Mouse (Mus musculus) midbrain, embryonic 10.5 days (tissue): ENCODE results near the gene Lrfn4. TPM values are rescaled to one million over a fixed set of nuclear protein-coding genes. Genes with fewer than 3 reads are reported as not detected.

Experiments
- DNase-seq: peaks from one replicate; pipeline ENCODE4 v3.0.0-alpha.2; 2017; ENCODE audit warnings: low spot score
- H3K27ac ChIP-seq: fragments of 300-500 bp; sonication (generic); replicated peaks from 2 replicates; pipeline ENCODE4 v1.5.1; 2016; ENCODE audit warnings: mild to moderate bottlenecking
- H3K27me3 ChIP-seq: fragments of 300-500 bp; sonication (generic); 2 replicates; pipeline ENCODE4 v1.6.1; 2016; ENCODE audit warnings: low read depth, mild to moderate bottlenecking; ENCODE audit not compliant: poor library complexity, severe bottlenecking
- H3K36me3 ChIP-seq: fragments of 300-500 bp; sonication (generic); 2 replicates; pipeline ENCODE4 v1.6.1; 2016; ENCODE audit warnings: mild to moderate bottlenecking, moderate library complexity
- H3K4me1 ChIP-seq: fragments of 300-500 bp; sonication (generic); 2 replicates; pipeline ENCODE4 v1.6.1; 2016
- H3K4me3 ChIP-seq: fragments of 300-500 bp; sonication (generic); 2 replicates; pipeline ENCODE4 v1.5.1; 2016; ENCODE audit warnings: mild to moderate bottlenecking, moderate library complexity
- H3K9me3 ChIP-seq: fragments of 300-500 bp; sonication (generic); replicated peaks from 2 replicates; pipeline ENCODE4 v1.6.1; 2016; ENCODE audit warnings: mild to moderate bottlenecking
- WGBS: fragments of 180-500 bp; shearing (Covaris S2); methylation state at CpG from one replicate; pipeline ENCODE4 v1.1.7; 2016; 5-methylcytosine and 5-hydroxymethylcytosine counted together
- polyA plus RNA-seq: library from polyadenylated mRNA; unstranded; fragments of >200 nt; fragmentation: Nextera tagmentation; extraction: Ambion mirVana; gene quantifications from 2 replicates; pipeline ENCODE4 v1.2.1, GENCODE M21; 2016

Gene Lrfn4
- polyA plus RNA-seq, 1 experiment from 2014 or later, result 5.6 TPM

DNA sequence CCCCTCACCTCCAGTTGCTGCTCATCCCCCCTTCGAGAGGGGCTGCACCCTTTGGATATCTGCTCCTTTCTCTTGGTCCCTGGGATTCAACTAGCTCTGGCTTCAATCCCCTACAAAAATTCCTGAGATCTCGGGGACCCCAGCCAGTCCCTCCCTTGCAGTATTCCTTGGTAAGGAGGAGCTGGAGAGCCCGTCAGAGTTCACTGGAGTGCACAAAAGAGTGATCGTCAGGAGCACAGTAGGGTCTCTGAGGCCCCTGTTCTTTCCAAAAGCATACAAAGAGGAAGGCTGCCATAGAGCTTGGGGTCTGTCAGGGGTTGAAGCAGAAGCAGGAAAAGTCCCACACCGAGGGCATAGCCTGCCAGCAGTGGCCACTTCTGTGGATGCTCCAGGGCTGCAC lies 7.3 kb upstream of the Lrfn4 start:
- DNase-seq, result no peak
- Histone ChIP-seq H3K27ac (no peak overlapping the region), H3K9me3 (no peaks in the 10 kb centered on the region), H3K4me1 (peaks cover 43% of the 10 kb centered on the region), H3K36me3 (peaks cover 44% of the 10 kb centered on the region), H3K4me3 (no peak overlapping the region), H3K27me3 (peaks cover 3% of the 10 kb centered on the region)
- WGBS, result 80% methylated on average over 5 of the region's 5 CpGs

- no peak for DNase-seq
- WGBS, result 91% methylated on average over 7 of the region's 7 CpGs
- Histone ChIP-seq H3K36me3 (peaks cover 44% of the 10 kb centered on the region), H3K4me3 (no peak overlapping the region), H3K27me3 (peaks cover 18% of the 10 kb centered on the region), H3K4me1 (peaks cover 35% of the 10 kb centered on the region), H3K27ac (no peak overlapping the region), H3K9me3 (no peaks in the 10 kb centered on the region)
These were observed 5.3 kb upstream of the Lrfn4 start for GRCm38 (mm10) chr19:4620721-4621120.

DNA sequence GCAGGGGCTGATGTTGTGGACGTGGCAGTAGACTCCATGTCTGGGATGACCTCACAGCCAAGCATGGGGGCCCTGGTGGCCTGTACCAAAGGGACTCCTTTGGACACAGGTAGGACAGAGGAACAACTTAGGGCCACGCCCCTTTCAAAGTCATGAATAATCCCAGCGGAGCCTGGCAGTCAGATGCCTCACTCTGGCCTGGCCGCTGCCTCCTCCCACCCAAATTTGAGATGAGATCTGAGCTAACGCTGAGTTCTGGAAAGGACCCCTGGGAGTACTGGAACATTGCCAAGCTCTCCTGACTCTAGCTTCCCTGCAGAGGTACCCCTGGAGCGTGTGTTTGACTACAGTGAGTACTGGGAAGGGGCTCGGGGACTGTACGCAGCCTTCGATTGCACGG lies 4.0 kb upstream of the Lrfn4 start:
- Histone ChIP-seq H3K4me1 (peaks cover 38% of the 10 kb centered on the region), H3K27me3 (peaks cover 18% of the 10 kb centered on the region), H3K27ac (no peak overlapping the region), H3K9me3 (no peaks in the 10 kb centered on the region), H3K4me3 (0 out of 2 replicates have a peak overlapping the region, but pooled peaks have one; percentile 4), H3K36me3 (peaks cover 44% of the 10 kb centered on the region)
- WGBS, result 91% methylated on average over 10 of the region's 10 CpGs
- DNase-seq, result no peak

GRCm38 (mm10) chr19:4618183-4618582 lies 2.7 kb upstream of the Lrfn4 start:
- H3K36me3 ChIP-seq, result peaks cover 44% of the 10 kb centered on the region
- H3K4me3 ChIP-seq, result 0 out of 2 replicates have a peak overlapping the region, but pooled peaks have one; percentile 12
- peak; percentile 50 for DNase-seq
- H3K27ac ChIP-seq, result no peak overlapping the region
- H3K27me3 ChIP-seq, result peaks cover 18% of the 10 kb centered on the region
- H3K4me1 ChIP-seq, result peaks cover 42% of the 10 kb centered on the region
- no peaks in the 10 kb centered on the region for H3K9me3 ChIP-seq
- 31% methylated on average over 18 of the region's 18 CpGs for WGBS

DNA sequence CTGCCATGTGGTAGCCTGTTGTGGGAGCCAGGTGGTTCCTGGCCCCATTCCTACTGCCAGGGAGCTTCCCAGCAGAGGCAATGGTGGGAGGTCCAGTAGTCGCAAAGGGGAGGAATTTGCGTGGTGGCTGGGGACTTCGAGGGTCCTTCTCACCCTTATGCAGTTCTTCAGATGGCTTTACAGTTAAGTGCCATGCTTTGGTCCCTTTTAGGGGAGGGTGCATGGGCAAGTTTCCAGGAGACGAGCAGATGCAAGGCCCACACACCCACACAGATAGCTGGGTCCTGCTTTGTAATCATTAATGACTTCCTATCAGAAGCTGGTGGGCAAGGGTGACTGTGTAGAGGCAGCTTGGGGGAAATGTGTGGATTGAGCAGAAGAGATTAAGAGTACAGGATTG lies 1.1 kb upstream of the Lrfn4 start:
- no peaks in the 10 kb centered on the region for H3K9me3 ChIP-seq
- H3K27ac ChIP-seq, result peak overlapping the region; percentile 98
- peaks cover 56% of the 10 kb centered on the region for H3K4me1 ChIP-seq
- peaks cover 18% of the 10 kb centered on the region for H3K27me3 ChIP-seq
- WGBS, result 54% methylated on average over 4 of the region's 4 CpGs
- peak overlapping the region; percentile 95 for H3K4me3 ChIP-seq
- H3K36me3 ChIP-seq, result peaks cover 44% of the 10 kb centered on the region
- no peak for DNase-seq

- Histone ChIP-seq H3K9me3 (no peaks in the 10 kb centered on the region), H3K27me3 (peaks cover 18% of the 10 kb centered on the region), H3K27ac (peak overlapping the region; percentile 98), H3K36me3 (peaks cover 33% of the 10 kb centered on the region), H3K4me3 (peak overlapping the region; percentile 95), H3K4me1 (peaks cover 56% of the 10 kb centered on the region)
- WGBS, result 20% methylated on average over 41 of the region's 49 CpGs
- peak; percentile 59 for DNase-seq
These were observed 939 bp downstream of the Lrfn4 start for GRCm38 (mm10) chr19:4614305-4615150.

- Histone ChIP-seq H3K27ac (peak overlapping the region; percentile 98; the same call in 1 of the 2 replicates), H3K4me3 (peak overlapping the region; percentile 95), H3K36me3 (peaks cover 33% of the 10 kb centered on the region), H3K9me3 (no peaks in the 10 kb centered on the region), H3K4me1 (peaks cover 54% of the 10 kb centered on the region), H3K27me3 (peaks cover 18% of the 10 kb centered on the region)
- 91% methylated on average over 33 of the region's 33 CpGs for WGBS
- DNase-seq, result no peak
These were observed 1.8 kb downstream of the Lrfn4 start for GRCm38 (mm10) chr19:4613464-4614304.

GRCm38 (mm10) chr19:4612181-4612961 lies 3.1 kb downstream of the Lrfn4 start:
- peaks cover 33% of the 10 kb centered on the region for H3K36me3 ChIP-seq
- DNase-seq, result no peak
- no peak overlapping the region for H3K27ac ChIP-seq
- peaks cover 10% of the 10 kb centered on the region for H3K27me3 ChIP-seq
- 90% methylated on average over 19 of the region's 19 CpGs for WGBS
- peak overlapping the region; percentile 95; the same call in 1 of the 2 replicates for H3K4me3 ChIP-seq
- peaks cover 47% of the 10 kb centered on the region for H3K4me1 ChIP-seq
- H3K9me3 ChIP-seq, result no peaks in the 10 kb centered on the region

- no peak overlapping the region for H3K4me3 ChIP-seq
- DNase-seq, result no peak
- peaks cover 33% of the 10 kb centered on the region for H3K36me3 ChIP-seq
- no peak overlapping the region for H3K27ac ChIP-seq
- 71% methylated on average over 4 of the region's 4 CpGs for WGBS
- no peaks in the 10 kb centered on the region for H3K27me3 ChIP-seq
- no peaks in the 10 kb centered on the region for H3K9me3 ChIP-seq
- H3K4me1 ChIP-seq, result peaks cover 33% of the 10 kb centered on the region
These were observed 5.4 kb downstream of the Lrfn4 start for GRCm38 (mm10) chr19:4610109-4610508.

DNA sequence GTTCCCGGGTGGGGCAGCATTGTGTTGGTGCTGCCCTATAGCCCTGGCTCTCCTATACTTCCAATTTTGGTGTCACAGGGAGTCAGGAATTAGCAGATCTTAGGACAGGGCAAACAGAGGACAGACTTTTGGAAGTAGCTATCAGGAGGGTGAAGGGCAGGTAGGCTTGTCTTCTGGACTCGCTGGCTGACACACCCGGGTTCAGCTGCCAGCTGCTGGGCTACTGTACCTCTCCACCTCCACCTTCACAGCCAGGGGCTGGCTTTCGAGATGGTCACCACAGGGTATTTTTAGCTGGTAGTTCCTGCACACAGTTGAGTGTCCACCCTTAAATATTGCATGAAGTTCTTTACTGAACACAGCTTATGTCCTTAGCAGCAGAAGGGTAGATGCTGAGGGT lies 7.0 kb downstream of the Lrfn4 start:
- DNase-seq, result no peak
- WGBS, result 91% methylated on average over 4 of the region's 4 CpGs
- Histone ChIP-seq H3K27ac (no peak overlapping the region), H3K27me3 (no peaks in the 10 kb centered on the region), H3K36me3 (peaks cover 25% of the 10 kb centered on the region), H3K4me1 (peaks cover 21% of the 10 kb centered on the region), H3K4me3 (no peak overlapping the region), H3K9me3 (no peaks in the 10 kb centered on the region)

DNA sequence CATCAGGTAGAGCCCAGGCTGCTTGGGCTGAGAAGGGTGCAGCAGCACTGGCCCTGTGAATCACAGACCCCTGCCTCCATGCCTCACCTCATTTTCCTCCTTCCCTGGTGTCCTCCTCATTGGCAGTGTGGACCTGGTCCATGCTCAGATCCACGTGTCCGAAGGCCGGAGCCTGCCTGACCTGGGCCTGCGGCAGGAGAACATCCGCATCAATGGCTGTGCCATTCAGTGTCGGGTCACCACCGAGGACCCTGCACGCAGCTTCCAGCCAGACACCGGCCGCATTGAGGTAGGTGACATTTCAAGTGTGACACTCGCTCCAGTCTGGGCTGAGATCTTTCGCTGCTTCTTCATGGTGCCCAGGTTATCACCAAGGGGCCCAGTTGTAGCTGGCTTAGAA lies 8.1 kb downstream of the Lrfn4 start:
- no peak for DNase-seq
- no peak overlapping the region for H3K27ac ChIP-seq
- H3K36me3 ChIP-seq, result peaks cover 14% of the 10 kb centered on the region
- no peaks in the 10 kb centered on the region for H3K9me3 ChIP-seq
- WGBS, result 91% methylated on average over 12 of the region's 12 CpGs
- H3K4me1 ChIP-seq, result peaks cover 10% of the 10 kb centered on the region
- no peak overlapping the region for H3K4me3 ChIP-seq
- no peaks in the 10 kb centered on the region for H3K27me3 ChIP-seq

- H3K9me3 ChIP-seq, result no peaks in the 10 kb centered on the region
- WGBS, result 94% methylated on average over 4 of the region's 4 CpGs
- H3K4me1 ChIP-seq, result peaks cover 4% of the 10 kb centered on the region
- no peak overlapping the region for H3K4me3 ChIP-seq
- H3K36me3 ChIP-seq, result no peaks in the 10 kb centered on the region
- no peaks in the 10 kb centered on the region for H3K27me3 ChIP-seq
- H3K27ac ChIP-seq, result no peak overlapping the region
- no peak for DNase-seq
These were observed 9.8 kb downstream of the Lrfn4 start for GRCm38 (mm10) chr19:4605654-4606053.
